Mouse (Mus musculus): ENCODE measurements around the gene Vps35l. TPM values are rescaled to one million over a fixed set of nuclear protein-coding genes. Genes with fewer than 3 reads are reported as not detected.

The Vps35l gene
- total RNA-seq, 2 experiments from 2014 or later, result 21.2 to 24.8 TPM

- DNase-seq, result no peak
These were observed 143.9 kb downstream of the Vps35l start for GRCm38 (mm10) chr7:118883957-118884356.

DNA sequence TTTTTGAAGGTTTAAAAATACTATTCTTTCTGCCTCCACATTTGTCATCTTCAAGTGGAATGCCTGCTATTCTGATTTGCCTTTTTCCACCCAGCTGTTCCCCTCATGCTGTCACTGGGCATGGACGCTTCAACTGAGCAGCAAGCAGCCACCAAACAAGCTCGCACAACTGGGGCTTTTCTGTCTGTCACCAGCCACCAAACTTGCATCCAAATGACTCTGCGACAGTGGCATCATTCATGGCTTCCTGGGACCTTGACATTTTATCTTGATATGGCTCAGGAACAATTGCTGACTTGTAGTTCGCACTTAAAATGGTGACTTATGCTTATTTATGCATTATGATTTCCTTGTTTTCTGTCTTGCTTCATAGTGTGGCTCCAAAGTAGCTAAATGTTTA lies 144.9 kb downstream of the Vps35l start:
- DNase-seq, result no peak

GRCm38 (mm10) chr7:118887303-118888055 lies 147.5 kb downstream of the Vps35l start:
- DNase-seq, result no peak

- DNase-seq, result peak in 1 of 2 experiments; percentile 9
These were observed 149.1 kb downstream of the Vps35l start for GRCm38 (mm10) chr7:118889046-118889680.

Other genes starting within 250 kb of the Vps35l start
- 10 to 100 TPM; 19.1 to 23.7 TPM for gene Itpripl2, start 248.3 kb upstream of the Vps35l start, total RNA-seq (2021)
- 100 to 1,000 TPM; 120 to 126 TPM for gene Coq7, start 206.9 kb upstream of the Vps35l start, total RNA-seq (2021)
- gene Tmc7, start 155.5 kb upstream of the Vps35l start, total RNA-seq (2021), result 1 to 10 TPM; 5.4 to 9.2 TPM
- gene Tmc5, start 142.9 kb upstream of the Vps35l start, total RNA-seq (2021), result under 1 TPM; 0.17 to 0.87 TPM
- gene Gde1, start 34.4 kb upstream of the Vps35l start, total RNA-seq (2021), result 10 to 100 TPM; 32.3 to 37.5 TPM
- 1 to 10 TPM; 1.2 to 1.9 TPM for gene Ccp110, start 27.7 kb upstream of the Vps35l start, total RNA-seq (2021)
- under 1 TPM; 0.10 to 0.59 TPM for gene Iqck, start 115.5 kb downstream of the Vps35l start, total RNA-seq (2021)
- gene Knop1, start 116.0 kb downstream of the Vps35l start, total RNA-seq (2021), result 10 to 100 TPM; 12.3 to 12.6 TPM